Mouse (Mus musculus): ENCODE results near the gene Gsdma3. TPM values are rescaled to one million over a fixed set of nuclear protein-coding genes. Genes with fewer than 3 reads are reported as not detected.
A peak's percentile ranks its signal among the peaks of the same experiment; 100 is the strongest.

Gene Gsdma3
- not detected in 2 replicates for polyA plus RNA-seq (2015; fragmentation: Nextera tagmentation; extraction: Ambion mirVana)

GRCm38 (mm10) chr11:98625611-98626410, at the start of gene Gsdma3, which contains the start of gene Gm12355:
Gene Gsdma3, plus strand, starts transcription at chr11:98626360.
Gene Gm12355, minus strand, starts transcription at chr11:98625661.
- H3K4me3 ChIP-seq (ENCODE audit: low read depth, low read length): no peak within 1 kb of the TSS
- no peaks in the 10 kb centered on the region for H3K36me3 ChIP-seq (ENCODE audit: control insufficient read depth, insufficient read depth, low read length)
- no peaks in the 10 kb centered on the region for H3K4me1 ChIP-seq (replicated peaks; ENCODE audit: control insufficient read depth, insufficient read depth)
- 84% methylated on average over 10 of the region's 10 CpGs for WGBS
- no peak within 1 kb of the TSS for H3K4me2 ChIP-seq (replicated peaks; ENCODE audit: low read depth)
- no peak within 1 kb of the TSS for H3K9ac ChIP-seq (ENCODE audit: low read length)
- TF ChIP-seq EP300 (optimal IDR thresholded peaks at IDR 0.05) (no peak), CTCF (IDR thresholded peaks at IDR 0.05; ENCODE audit: low read depth) (no peak)
- no peak for ATAC-seq (ENCODE audit: low FRiP score, low TSS enrichment)
- H3K27me3 ChIP-seq (ENCODE audit: control insufficient read depth, insufficient read depth, low read length): no peaks in the 10 kb centered on the region
- H3K27ac ChIP-seq (replicated peaks): no peak within 1 kb of the TSS
- H3K9me3 ChIP-seq (ENCODE audit: control insufficient read depth, low read length): no peaks in the 10 kb centered on the region
- DNase-seq (ENCODE audit: low spot score): no peak

GRCm38 (mm10) chr11:98577776-98578175, 48.4 kb upstream of the Gsdma3 start:
- Histone ChIP-seq H3K4me3 (ENCODE audit: low read depth, low read length) (no peak overlapping the region), H3K27me3 (ENCODE audit: control insufficient read depth, insufficient read depth, low read length) (no peaks in the 10 kb centered on the region), H3K27ac (replicated peaks) (no peak overlapping the region), H3K4me2 (replicated peaks; ENCODE audit: low read depth) (no peak overlapping the region), H3K36me3 (ENCODE audit: control insufficient read depth, insufficient read depth, low read length) (peaks cover 5% of the 10 kb centered on the region; the same call in 1 of the 2 replicates), H3K9ac (ENCODE audit: low read length) (no peak overlapping the region), H3K9me3 (ENCODE audit: control insufficient read depth, low read length) (no peaks in the 10 kb centered on the region), H3K4me1 (replicated peaks; ENCODE audit: control insufficient read depth, insufficient read depth) (no peaks in the 10 kb centered on the region)
- no peak for DNase-seq (ENCODE audit: low spot score)
- TF ChIP-seq EP300 (optimal IDR thresholded peaks at IDR 0.05) (no peak), CTCF (IDR thresholded peaks at IDR 0.05; ENCODE audit: low read depth) (no peak)
- no peak for ATAC-seq (ENCODE audit: low FRiP score, low TSS enrichment)
- 78% methylated on average over 5 of the region's 5 CpGs for WGBS

DNA sequence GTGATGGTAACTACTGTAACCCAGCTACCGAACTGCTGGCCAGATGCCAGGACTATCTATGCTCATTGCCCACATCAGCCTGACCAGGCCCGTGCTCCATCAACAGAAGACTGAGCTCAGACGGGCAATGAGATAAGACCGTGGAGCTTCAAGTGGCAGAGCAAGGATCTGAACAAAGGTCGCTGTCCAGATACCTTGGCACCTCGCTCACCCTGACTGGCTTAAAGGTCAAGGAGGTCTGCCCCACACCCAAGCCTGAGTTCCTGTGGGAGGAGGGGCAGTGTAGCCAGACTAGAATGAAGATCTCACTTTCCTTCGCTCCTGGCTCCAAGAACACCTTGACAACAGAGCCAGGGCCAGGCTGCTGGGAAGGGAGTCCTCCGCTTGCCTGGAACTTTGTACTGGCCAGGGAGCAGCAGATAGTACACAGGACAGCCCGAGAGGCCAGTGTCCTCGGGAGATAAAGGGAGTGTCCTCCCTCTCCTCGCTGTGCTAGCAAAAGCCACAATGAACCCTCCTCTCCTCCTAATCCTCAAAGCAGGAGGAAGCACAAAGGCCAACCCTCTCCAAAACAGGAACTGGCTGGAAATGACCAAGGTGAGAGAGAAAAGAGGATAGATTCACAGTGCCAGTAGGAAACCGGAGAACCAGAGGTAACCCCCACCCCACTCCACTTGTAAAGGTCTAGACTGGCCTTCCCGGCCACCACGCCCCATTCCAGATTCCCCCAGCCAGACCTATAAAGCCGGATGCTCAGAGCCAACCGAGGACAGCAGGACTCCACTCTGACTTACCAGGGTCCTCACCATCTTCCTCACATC, 45.6 kb upstream of the Gsdma3 start:
- Histone ChIP-seq H3K27ac (replicated peaks) (no peak overlapping the region), H3K27me3 (ENCODE audit: control insufficient read depth, insufficient read depth, low read length) (no peaks in the 10 kb centered on the region), H3K4me2 (replicated peaks; ENCODE audit: low read depth) (no peak overlapping the region), H3K9me3 (ENCODE audit: control insufficient read depth, low read length) (no peaks in the 10 kb centered on the region), H3K4me1 (replicated peaks; ENCODE audit: control insufficient read depth, insufficient read depth) (no peaks in the 10 kb centered on the region), H3K36me3 (ENCODE audit: control insufficient read depth, insufficient read depth, low read length) (peaks cover 8% of the 10 kb centered on the region), H3K9ac (ENCODE audit: low read length) (no peak overlapping the region), H3K4me3 (ENCODE audit: low read depth, low read length) (no peak overlapping the region)
- ATAC-seq (ENCODE audit: low FRiP score, low TSS enrichment): peak; percentile 29
- WGBS: 64% methylated on average over 16 of the region's 16 CpGs
- no peak for TF ChIP-seq CTCF (IDR thresholded peaks at IDR 0.05; ENCODE audit: low read depth)
- no peak for TF ChIP-seq EP300 (optimal IDR thresholded peaks at IDR 0.05)
- DNase-seq (ENCODE audit: low spot score): no peak

DNA sequence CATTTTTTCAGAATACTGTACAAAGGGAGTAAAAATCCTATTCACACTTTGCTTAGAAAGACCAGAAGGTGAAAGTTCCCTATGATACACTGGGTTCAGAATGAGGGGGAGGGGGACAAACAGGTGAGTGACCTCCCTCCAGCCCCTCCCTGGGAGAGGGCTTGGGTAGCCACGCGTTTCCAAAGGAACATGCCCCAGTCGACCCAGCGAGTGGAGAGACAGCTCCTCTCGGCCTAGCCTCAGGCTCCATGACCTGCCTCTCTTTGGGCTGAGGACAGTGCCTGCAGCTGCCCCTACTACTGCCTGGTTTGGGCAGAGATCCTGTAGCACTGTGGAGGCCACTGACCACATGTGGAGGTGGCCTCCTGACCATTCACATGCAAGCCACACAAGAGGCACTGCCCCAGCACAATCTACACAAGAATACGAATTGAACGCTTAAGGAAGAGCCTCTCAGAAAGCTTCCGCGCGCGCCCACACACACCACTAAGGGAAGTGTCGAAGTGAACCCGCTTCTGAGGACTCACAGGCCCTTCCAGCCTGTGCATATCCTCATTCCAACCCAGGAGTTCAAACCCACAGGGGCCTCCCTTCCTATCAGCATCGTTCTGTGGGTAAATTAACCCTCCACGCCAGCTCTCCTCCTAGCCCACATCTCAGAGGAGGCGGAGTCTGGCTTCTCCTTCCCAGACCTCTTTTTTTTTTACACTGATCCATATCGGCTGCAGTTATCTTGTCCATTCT, 44.7 kb upstream of the Gsdma3 start:
- no peak for TF ChIP-seq EP300 (optimal IDR thresholded peaks at IDR 0.05)
- no peak for TF ChIP-seq CTCF (IDR thresholded peaks at IDR 0.05; ENCODE audit: low read depth)
- H3K27ac ChIP-seq (replicated peaks): no peak overlapping the region
- DNase-seq (ENCODE audit: low spot score): no peak
- no peak for ATAC-seq (ENCODE audit: low FRiP score, low TSS enrichment)
- peaks cover 8% of the 10 kb centered on the region for H3K36me3 ChIP-seq (ENCODE audit: control insufficient read depth, insufficient read depth, low read length)
- H3K9ac ChIP-seq (ENCODE audit: low read length): no peak overlapping the region
- no peaks in the 10 kb centered on the region for H3K9me3 ChIP-seq (ENCODE audit: control insufficient read depth, low read length)
- H3K4me1 ChIP-seq (replicated peaks; ENCODE audit: control insufficient read depth, insufficient read depth): 0 out of 2 replicates have a peak, but pooled peaks cover 5% of the 10 kb centered on the region
- no peaks in the 10 kb centered on the region for H3K27me3 ChIP-seq (ENCODE audit: control insufficient read depth, insufficient read depth, low read length)
- no peak overlapping the region for H3K4me2 ChIP-seq (replicated peaks; ENCODE audit: low read depth)
- H3K4me3 ChIP-seq (ENCODE audit: low read depth, low read length): no peak overlapping the region
- WGBS: 72% methylated on average over 17 of the region's 17 CpGs

- TF ChIP-seq EP300 (optimal IDR thresholded peaks at IDR 0.05) (no peak), CTCF (IDR thresholded peaks at IDR 0.05; ENCODE audit: low read depth) (no peak)
- H3K9ac ChIP-seq (ENCODE audit: low read length): no peak overlapping the region
- H3K4me2 ChIP-seq (replicated peaks; ENCODE audit: low read depth): no peak overlapping the region
- DNase-seq (ENCODE audit: low spot score) (no peak), ATAC-seq (ENCODE audit: low FRiP score, low TSS enrichment) (no peak)
- H3K4me3 ChIP-seq (ENCODE audit: low read depth, low read length): no peak overlapping the region
- H3K27ac ChIP-seq (replicated peaks): no peak overlapping the region
- 89% methylated on average over 8 of the region's 8 CpGs for WGBS
- peaks cover 8% of the 10 kb centered on the region for H3K36me3 ChIP-seq (ENCODE audit: control insufficient read depth, insufficient read depth, low read length)
- no peaks in the 10 kb centered on the region for H3K9me3 ChIP-seq (ENCODE audit: control insufficient read depth, low read length)
- H3K27me3 ChIP-seq (ENCODE audit: control insufficient read depth, insufficient read depth, low read length): no peaks in the 10 kb centered on the region
- 0 out of 2 replicates have a peak, but pooled peaks cover 5% of the 10 kb centered on the region for H3K4me1 ChIP-seq (replicated peaks; ENCODE audit: control insufficient read depth, insufficient read depth)
Observed at GRCm38 (mm10) chr11:98582030-98582388, 44.2 kb upstream of the Gsdma3 start.
